Mouse (Mus musculus) CH12.LX (cell line): ENCODE results near the gene Tbx20.

Experiments
- GABPA ChIP-seq: IDR thresholded peaks from 2 replicates; pipeline ENCODE4 v1.6.1; 2012; ENCODE audit warnings: low read depth, low read length, improper control_type of control experiment, inconsistent platforms; ENCODE audit not compliant: insufficient replicate concordance
- RCOR1 ChIP-seq: conservative IDR thresholded peaks from 2 replicates; pipeline ENCODE4 v1.6.1; 2012; ENCODE audit warnings: low read depth, mild to moderate bottlenecking, inconsistent platforms, low read length, improper control_type of control experiment
- TBP ChIP-seq: conservative IDR thresholded peaks from 2 replicates; pipeline ENCODE4 v1.6.1; 2011; ENCODE audit warnings: low read depth, low read length, improper control_type of control experiment
- TCF12 ChIP-seq: IDR thresholded peaks from 2 replicates; pipeline ENCODE4 v1.6.1; 2014; ENCODE audit warnings: low read depth, mild to moderate bottlenecking, inconsistent platforms, low read length, improper control_type of control experiment
- USF2 ChIP-seq: conservative IDR thresholded peaks from 2 replicates; pipeline ENCODE4 v1.6.1; 2011; ENCODE audit warnings: low read depth, low read length, improper control_type of control experiment

DNA sequence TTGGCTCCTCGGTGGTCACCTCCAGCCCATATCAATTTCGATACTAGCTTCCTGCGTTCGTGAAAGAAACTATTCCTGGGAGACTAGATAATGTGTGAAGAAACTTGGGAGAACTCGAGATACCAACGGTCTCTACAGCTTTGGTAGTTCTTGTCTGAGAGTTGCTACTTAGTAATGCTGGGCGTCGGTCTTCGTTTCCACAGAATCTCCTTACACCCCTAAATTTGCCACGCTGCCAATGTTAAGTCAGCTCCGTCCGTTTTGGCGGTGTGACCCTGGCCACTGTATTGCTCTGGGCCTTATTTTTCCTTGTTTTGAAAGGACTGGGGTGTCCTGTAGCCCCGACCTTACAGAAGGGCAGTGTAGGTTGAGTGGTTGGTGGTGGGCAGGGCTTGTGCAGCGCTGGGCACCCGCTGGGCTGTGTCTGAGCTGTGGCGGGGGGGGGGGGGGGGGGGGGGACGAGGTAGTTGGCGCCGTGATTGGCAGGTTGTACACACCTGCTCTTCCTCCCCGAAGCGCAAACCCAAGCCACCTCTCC, 6.4 kb upstream of the Tbx20 start:
- no peak for TF ChIP-seq RCOR1
- no peak for TF ChIP-seq GABPA
- TF ChIP-seq USF2, result no peak
- TF ChIP-seq TCF12, result no peak
- TF ChIP-seq TBP, result no peak
